Mouse (Mus musculus) granulocyte monocyte progenitor cell, adult 5-6 weeks (primary cell): ENCODE measurements around the gene Sat1. TPM values are rescaled to one million over a fixed set of nuclear protein-coding genes. Genes with fewer than 3 reads are reported as not detected.
A peak's percentile ranks its signal among the peaks of the same experiment; 100 is the strongest.
"Not testable (repeated sequence)": the region's sequence is repeated elsewhere in the genome, so short reads cannot be mapped to it uniquely, and the experiment has no call there.

ENCODE experiments used
- ATAC-seq: replicated peaks from 2 replicates; pipeline ENCODE4 v1.8.0; 2016; ENCODE audit warnings: mild to moderate bottlenecking, moderate TSS enrichment, inconsistent platforms; ENCODE audit not compliant: poor library complexity, severe bottlenecking
- total RNA-seq, 2 experiments: library from RNA; stranded (forward) in 1 of 2; stranded (reverse) in 1 of 2; fragments of 200-712, 200-1000 nt in 1 of 2; fragments of >200 nt in 1 of 2; fragmentation: Nextera tagmentation in 1 of 2; gene quantifications; 2 replicates each; pipeline ENCODE4 v1.2.3; 2014 to 2017

Sat1 gene
- 129 and 147 TPM in 2 replicates for total RNA-seq (2014; fragmentation: Nextera tagmentation)
- 321 and 354 TPM in 2 replicates for total RNA-seq (2017)

DNA sequence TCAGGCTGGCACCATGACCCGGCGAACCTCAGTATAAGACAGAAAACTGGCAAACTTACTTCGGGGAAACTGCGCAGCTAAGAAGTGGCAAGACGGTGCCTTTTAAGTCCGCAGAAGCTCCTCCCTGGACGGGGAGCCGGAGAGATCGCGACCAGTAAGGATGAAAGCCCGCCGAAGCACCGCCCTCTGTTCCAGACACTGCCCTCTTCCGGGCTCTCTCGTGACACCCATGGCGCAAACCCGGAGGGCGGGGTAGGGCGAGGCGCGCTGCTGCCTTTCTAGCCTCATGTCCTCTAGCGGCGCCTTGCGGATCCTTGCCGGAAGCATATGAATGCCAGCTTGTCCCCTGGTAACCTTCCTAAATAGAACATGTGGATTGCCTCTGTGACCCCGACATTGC lies at the start of gene Sat1:
Sat1 (minus strand) TSS at position 179 of the 400 bp plus-strand sequence.
- peak; percentile 78 for ATAC-seq

DNA sequence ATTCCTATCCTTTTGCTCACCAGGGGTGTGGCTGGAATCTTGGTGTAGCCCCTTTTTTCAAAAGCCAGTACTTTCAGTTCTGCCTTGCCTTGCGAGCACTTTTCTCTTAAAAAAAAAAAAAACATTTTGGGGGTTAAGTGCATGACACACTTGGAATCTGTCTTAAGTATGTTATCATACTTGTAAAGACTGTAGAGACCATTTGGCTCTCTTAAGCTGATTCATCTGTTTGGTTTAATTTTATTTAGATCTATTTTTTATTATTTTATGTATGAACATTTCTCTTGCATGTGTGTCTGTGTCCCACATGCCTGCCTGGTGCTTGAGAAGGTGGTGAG lies 46.6 kb upstream of the Sat1 start:
- ATAC-seq, result peak; percentile 6

DNA sequence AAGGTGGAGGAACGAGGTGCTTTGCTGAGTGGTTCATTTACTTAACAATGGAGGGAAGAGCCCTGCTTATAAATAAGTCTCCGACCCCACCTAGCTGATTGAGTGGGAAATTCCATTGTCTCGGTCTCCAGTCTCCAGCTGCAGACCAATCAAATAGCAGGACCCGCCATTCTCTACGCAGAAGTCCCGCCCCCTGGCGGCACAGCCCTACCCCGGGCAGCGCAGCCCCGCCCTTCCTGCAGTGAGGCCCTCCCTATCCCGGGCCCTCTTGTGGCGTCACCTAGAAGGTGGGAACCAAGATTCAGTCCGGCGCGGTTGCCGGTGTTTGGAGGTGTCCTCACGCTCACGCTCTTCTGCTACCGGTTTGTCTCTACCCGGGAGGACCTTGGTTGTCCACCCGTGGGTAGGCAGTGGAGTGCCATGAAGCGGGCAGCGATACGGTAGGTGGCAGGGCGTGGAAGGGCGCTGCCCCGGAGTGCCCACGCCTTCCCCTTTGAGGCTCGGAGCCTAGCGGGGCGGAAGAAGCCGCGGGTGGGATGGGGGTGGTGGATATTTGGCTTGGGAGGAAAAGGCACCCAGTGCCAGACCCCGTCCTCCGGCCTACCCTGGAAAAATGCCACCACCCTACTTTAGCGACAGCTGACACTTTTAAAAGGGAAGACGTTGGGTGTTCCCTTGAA lies 46.1 kb upstream of the Sat1 start, which contains the start of gene Acot9:
Acot9 (plus strand) TSS at position 209 of the 680 bp plus-strand sequence.
- peak; percentile 95 for ATAC-seq

DNA sequence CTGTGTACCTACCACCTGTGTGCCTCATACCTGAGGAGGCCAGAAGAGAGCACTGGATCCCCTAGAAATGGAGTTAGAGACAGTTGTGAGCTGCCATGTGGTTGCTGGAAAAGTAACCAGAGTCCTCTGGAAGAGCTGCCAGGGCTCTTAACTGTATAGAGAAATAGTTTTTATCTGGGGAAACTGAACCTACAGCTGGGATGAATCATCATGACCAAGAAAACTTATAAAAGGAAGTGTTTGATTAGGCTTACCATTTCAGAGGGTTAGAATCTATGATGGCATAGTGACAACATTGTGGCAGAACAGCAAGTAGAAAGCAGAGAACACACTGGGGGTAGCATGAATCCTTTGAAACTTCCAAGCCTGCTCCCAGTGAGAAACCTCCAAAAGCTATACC lies 40.6 kb upstream of the Sat1 start:
- no peak for ATAC-seq

DNA sequence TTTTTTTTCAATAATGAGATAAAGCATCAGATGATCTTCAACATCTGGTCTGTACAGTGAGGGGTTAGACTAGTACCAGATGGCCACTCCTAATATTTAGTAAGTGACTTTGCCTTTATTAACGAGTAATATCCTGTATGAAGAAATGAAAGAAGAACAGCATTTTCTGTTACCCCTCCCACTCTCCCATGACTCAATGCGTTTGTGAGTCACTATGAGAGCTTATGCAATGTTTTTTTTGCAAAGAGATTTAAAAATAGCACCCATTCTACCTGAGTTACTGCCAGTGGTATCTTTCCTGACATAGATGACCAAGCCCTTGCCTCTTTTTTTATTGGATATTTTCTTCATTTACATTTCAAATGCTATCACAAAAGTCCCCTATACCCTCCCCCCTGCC lies 2.0 kb upstream of the Sat1 start:
- peak; percentile 47 for ATAC-seq

DNA sequence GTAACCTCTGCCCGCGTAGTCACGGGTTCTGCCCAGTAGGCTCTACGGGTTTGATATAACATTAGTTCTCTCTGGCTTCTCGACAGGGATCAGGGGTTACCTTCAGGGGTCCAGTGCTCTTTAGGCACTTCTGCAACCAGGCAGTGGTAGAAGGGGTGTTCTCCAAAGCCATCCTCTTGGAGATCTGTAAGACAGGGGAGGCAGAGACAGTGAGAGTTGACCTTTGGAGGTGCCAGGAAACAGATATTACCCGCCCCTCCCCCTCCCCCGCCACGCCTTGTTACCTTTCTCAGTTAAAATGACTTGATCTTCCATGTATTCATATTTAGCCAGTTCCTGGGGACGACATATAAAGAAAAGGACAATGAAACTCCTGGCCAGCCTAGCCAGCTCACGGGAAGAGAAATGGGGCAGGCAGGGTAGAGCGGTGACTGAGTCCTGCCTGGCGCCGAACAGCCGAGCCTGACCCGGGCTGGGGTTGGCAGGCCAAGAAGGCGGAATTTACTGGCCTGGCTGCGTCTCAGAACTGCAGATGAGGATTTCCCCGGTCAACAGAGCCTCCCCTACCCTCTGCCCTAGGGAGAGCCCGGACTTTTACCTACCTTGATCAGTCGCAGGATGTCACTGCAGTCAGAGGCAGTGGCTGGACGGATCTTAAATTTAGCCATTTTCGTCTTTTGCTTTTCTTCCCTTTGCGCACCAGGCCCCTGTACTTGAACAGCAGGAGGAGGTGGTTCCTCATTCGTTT lies 574 bp downstream of the Sat1 start:
- ATAC-seq, result peak; percentile 1; the same call in 1 of the 2 replicates

DNA sequence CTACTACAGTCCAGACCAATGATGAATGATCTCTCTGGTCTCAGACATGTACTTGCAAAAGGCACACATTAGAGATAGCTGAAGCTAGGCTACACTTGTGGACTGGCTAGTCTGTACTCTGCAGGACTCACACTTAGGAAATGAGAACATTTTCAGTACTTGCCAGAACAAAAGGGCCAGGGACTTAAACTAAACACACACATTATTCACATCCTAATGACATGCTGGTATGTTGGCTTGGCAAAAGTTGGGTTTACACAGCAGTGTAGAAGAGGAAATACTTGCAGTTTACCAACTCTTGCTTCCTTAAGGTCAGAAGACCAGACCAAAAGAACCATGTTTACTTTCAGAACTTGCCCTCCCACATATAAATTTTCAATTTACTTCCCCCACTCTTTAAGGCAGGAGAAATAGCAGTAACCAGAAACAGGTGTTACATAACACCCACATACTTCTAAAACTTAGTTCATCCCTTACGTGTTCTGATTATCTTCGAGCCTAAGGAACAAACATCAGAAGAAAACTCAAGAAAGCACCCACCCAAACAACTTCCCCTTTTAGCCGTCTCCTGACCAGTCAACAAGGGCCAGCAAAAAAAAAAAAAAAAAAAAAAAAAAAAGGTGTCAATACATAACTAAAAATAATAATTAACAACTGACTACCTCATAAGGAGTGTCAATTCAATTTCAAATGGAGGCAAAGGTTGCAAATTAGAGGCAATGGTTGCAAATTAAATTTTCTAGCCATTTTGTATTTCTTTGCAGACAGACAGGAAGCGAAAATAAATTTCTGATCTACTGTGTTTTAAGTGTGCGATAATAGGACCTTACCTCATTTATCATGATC lies 1.7 kb downstream of the Sat1 start:
- no peak for ATAC-seq

DNA sequence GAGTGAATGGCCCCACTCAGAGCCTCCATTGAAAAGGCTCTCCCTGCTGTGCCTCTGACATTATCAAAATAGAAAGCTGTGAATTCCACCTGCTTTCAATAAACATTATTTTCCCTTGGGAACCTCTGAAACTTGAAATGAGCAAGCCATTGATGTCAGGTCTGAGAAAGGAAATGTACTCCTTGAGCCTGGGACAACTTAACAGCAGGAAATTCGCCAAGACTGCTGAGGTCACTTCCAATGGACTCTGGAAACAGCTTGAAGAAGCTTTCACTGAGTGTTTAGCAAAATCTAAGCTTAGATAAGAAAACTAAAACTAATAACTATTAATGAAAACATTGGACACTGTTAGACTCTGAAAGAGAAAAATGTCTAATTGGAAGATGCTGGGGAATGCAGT lies 7.6 kb downstream of the Sat1 start:
- no peak for ATAC-seq

DNA sequence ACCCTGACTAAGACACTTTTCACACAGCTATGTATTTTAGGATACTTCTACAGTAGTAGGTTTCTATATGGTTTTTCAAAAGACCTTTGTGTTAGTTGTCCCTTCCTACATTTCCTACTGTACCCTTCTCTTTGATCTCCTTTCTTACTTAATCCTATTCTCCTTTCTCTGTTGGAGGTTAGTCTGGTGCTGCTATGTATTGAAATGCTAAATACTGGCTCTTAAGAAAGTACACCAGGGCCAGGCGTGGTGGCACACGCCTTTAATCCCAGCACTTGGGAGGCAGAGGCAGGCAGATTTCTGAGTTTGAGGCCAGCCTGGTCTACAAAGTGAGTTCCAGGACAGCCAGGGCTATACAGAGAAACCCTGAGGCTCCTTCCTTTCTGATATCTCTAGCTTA lies 10.8 kb downstream of the Sat1 start:
- not testable (repeated sequence) for ATAC-seq

DNA sequence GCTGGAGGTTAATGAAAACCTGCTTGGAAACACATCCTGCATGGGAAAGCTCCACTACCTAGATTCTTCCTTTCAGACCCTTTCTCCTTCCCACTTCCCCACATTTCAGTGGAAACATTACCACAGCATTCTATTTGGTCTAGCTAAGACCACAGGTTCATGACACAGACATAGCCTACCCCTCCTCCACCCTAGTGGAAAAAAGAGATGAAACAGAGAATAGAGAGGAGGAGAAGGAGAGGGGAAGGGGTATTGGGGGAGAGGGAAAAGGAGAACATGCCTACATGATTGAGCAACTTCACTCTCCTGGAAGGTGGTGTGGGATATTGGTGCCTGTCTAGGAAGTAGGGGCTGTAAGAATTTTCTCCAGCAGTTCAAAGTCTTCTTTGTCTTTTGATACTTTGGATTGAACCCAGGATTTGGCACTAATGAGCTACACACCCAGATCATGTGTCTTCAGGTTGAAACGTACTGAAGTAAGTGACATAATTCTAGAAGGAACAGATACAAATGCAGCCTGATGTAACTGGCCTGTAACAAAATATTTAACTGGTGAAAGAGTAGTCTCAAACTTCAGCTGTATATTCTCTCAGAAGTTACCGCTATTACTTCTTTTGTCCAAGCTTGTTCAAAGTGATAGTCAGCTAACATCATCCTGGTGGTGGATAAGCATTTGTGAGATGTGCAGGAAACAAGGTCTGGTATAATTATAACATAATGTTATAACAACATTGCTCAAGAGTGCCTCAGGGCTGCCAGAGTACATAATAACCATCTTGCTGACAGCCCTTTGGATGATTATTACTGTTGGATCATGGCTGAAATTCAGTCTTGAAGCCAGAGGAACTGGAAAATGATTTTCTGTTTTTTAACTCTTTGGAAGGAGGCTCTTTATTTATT lies 13.6 kb downstream of the Sat1 start:
- peak; percentile 81 for ATAC-seq

DNA sequence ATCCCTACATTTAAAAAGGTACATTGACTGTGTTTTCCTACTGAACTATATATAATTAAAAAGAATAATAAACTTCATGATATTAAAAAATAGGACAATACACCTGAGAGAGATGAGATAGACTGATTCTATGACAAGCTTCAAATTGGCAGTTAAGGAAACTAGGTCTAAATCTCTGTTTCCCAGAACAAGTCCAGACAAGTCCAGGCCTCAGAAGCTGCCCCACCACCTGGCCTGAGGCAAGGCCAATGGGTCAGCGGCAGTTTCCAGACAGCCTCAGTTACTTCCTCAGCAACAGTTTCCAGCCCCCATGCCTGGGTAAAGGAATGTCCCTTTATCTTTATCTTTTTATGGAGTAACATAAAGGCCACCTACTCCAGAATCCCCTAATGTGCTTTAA lies 14.4 kb downstream of the Sat1 start:
- ATAC-seq, result no peak

DNA sequence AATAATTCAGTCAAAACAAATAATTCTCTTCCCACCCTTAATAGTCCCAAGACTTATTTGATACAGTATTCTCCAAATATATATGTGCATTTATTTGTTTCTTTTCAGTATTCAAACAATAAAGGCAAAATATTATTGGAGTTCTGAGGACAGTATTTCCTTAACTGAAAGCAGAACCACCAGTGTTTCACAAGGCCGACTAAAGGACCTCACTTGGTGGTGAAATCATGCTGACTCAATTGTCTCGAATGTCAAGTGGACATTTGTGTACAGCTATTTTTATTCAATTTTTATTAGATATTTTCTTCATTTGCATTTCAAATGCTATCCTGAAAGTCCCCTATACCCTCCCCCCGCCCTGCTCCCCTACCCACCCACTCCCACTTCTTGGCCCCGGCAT lies 21.3 kb downstream of the Sat1 start:
- peak; percentile 87 for ATAC-seq

DNA sequence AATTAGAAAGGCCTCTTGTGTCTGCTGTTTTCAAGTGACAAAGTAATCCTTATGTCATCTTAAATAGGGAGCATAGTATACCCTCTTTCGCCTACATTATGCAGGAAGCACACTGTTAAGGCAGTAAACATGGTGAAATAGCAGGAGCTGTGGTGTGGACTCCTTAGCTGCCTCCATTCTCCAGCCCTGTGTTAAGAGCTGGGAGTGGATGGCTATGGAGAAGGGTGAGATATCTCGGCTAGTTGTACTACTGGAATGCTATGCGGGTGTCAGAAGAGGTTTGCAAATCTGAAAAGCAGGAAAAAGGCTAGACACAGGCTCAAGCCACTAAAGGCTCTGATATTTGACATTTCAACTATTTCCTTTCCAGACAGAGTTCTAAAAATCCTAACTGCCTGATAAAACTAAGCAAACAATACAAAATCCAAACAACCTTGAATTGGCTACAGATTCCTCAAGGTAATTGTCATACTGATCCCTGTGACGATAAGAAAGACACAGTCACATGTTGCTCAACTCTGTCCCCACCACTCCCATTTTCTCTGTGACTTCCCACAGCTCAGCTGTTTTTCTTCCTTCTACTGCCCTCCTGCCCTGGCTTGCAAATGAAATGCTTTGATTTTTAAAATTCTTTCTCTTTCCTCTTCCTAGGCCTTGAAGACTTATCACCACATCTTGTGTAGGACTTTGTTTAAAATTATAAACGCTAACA lies 22.4 kb downstream of the Sat1 start:
- ATAC-seq, result peak; percentile 85

DNA sequence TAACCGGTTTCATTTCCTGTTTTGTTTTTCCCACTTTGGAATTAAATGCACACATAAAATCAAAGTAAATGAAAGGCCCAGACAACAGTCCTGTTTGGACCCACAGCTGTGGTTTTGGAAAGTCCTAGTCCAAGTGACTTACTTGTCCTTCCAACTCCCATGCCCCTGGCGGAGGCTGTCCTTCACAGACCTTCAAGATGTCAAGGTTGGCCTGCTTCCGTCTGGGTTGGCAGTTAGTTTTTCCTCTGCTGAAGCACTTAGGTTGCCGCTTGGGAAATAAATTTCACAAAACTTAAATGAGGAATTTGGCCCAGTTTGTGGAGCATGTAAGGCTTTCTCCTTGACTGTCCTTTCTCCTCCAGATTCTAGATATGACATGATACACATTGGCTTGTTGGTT lies 24.3 kb downstream of the Sat1 start:
- ATAC-seq, result no peak; the same call in 1 of the 2 replicates

DNA sequence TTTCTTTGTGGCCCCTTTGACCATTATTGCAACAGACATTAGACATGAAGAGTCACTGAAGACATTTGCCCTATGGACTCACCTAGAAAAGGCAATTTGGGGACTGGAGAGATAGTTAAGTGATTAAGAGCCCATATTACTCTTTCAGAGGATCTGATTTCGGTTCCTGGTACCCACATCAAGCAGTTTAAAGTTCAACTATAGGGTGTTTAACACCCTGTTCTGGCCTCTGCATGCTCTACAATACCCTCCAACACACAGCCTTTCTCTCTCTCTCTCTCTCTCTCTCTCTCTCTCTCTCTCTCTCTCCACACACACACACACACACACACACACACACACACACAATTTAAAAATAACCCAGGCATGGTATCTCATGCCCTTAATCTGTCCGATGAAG lies 38.6 kb downstream of the Sat1 start:
- ATAC-seq, result peak; percentile 31

DNA sequence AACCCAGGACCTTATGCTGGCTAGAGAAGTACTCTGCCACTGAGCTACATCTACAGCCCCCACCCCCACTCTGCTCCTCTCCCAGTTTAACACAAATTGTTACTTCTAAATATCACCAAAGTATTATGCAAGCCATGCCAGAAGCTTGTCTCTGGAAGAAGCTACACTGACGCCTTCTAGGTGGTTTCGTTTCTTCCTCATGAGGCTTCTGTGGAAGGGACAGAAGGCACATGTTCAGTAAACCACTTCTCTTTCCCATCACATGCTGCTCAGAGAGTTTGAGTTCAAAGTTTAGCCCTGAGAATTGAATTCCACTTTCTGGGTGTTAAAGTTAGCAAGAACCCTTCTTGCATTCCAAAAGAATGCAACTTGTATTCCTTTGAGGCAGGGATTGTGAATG lies 39.0 kb downstream of the Sat1 start:
- ATAC-seq, result peak; percentile 94

DNA sequence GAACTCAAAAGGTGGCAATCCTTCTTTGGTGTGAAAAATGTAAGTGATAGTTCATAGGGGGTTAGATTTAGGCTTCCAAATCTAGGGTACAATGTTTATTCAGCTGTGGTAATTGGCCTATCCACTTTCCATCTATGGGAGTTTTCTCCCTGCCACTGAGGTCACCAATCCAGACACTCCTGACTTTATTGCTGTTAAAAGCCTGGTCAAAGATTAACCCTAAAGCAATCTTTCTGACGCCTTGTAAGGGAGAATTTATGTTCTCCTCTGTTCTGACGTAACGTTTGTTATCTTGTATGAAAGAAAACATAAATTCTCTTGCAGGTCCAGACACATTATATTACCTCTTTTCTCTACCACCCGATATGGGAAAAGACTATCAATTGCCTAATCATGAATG lies 40.7 kb downstream of the Sat1 start:
- ATAC-seq, result no peak

DNA sequence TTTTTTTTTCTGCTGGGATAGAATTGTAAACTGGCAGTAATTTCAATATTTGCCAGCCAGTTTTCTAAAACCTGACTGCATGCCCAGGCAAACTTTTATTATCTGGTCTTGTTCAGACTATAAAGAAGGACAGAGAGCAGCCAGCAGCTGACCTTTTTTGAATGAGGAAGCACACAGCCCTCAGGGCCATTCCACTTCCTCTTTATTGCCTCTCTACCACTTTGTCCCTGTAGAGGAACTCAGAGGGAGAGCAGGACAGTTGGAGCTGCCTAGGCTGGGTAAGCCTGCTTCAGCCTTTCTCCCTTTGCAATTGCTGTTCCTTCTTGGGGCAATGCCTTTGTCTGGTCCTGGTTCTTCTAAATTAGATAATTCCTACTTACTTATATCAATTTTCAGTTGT lies 43.9 kb downstream of the Sat1 start:
- ATAC-seq, result peak; percentile 95

DNA sequence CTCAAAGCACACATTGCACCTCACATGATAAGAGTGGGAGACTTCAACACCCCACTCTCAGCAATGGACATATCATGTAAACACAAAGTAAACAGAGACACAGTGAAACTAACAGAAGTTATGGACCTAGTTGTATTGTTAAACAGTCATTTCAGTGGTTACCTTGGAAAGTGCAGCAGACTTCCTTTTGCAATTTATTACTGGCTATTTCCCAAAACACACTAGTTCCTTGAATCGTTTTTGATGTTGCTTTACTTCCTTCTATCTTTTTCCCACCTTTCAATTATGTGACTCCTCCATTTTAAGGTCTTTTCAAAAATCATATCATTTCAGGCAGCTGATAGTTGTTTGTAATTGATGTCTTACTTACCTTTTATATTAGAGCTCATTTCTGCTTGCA lies 44.5 kb downstream of the Sat1 start:
- peak; percentile 54 for ATAC-seq
